Mouse (Mus musculus) erythroblast, adult 5-6 weeks (primary cell): ENCODE measurements around the gene Wwox. TPM values are rescaled to one million over a fixed set of nuclear protein-coding genes. Genes with fewer than 3 reads are reported as not detected.
"Not testable (repeated sequence)": the region's sequence is repeated elsewhere in the genome, so short reads cannot be mapped to it uniquely, and the experiment has no call there.

Experiments
- ATAC-seq: replicated peaks from 2 replicates; pipeline ENCODE4 v1.8.0; 2016; ENCODE audit warnings: moderate number of reproducible peaks, mild to moderate bottlenecking, moderate TSS enrichment, inconsistent platforms; ENCODE audit not compliant: poor library complexity, low FRiP score, severe bottlenecking
- total RNA-seq, 2 experiments: library from RNA; stranded (forward) in 1 of 2; stranded (reverse) in 1 of 2; fragments of 150-400 nt in 1 of 2; fragments of 200-764, 138-1000 nt in 1 of 2; gene quantifications; 2 replicates each; pipeline versions ENCODE4 v1.2.3 to v1.2.4; 2015 to 2017; ENCODE audit warnings: low replicate concordance in 2 of 2

Gene Wwox
- total RNA-seq, 2 experiments from 2014 or later, result 4.3 to 4.6 TPM

- ATAC-seq, result no peak
Observed at GRCm38 (mm10) chr8:114821543-114821942, 382.1 kb downstream of the Wwox start.

- ATAC-seq, result no peak
Observed at GRCm38 (mm10) chr8:114825460-114825859, 386.0 kb downstream of the Wwox start.

- no peak for ATAC-seq
Observed at GRCm38 (mm10) chr8:114826991-114827390, 387.5 kb downstream of the Wwox start.

- ATAC-seq, result not testable (repeated sequence)
Observed at GRCm38 (mm10) chr8:114827810-114828209, 388.4 kb downstream of the Wwox start.

GRCm38 (mm10) chr8:114831595-114831994 lies 392.1 kb downstream of the Wwox start:
- ATAC-seq, result no peak

- no peak for ATAC-seq
Observed at GRCm38 (mm10) chr8:114832251-114832774, 392.9 kb downstream of the Wwox start.

- no peak for ATAC-seq
Observed at GRCm38 (mm10) chr8:114834730-114835129, 395.3 kb downstream of the Wwox start.

GRCm38 (mm10) chr8:114839998-114840397 lies 400.5 kb downstream of the Wwox start:
- no peak for ATAC-seq

- no peak for ATAC-seq
Observed at GRCm38 (mm10) chr8:114847666-114848065, 408.2 kb downstream of the Wwox start.

GRCm38 (mm10) chr8:114849461-114849860 lies 410.0 kb downstream of the Wwox start:
- no peak for ATAC-seq

- ATAC-seq, result no peak
Observed at GRCm38 (mm10) chr8:114850014-114850870, 410.8 kb downstream of the Wwox start.

GRCm38 (mm10) chr8:114853765-114854164 lies 414.3 kb downstream of the Wwox start:
- ATAC-seq, result no peak

- ATAC-seq, result no peak
Observed at GRCm38 (mm10) chr8:114855833-114856232, 416.4 kb downstream of the Wwox start.

GRCm38 (mm10) chr8:114865911-114866310 lies 426.5 kb downstream of the Wwox start:
- no peak for ATAC-seq

GRCm38 (mm10) chr8:114869321-114869720 lies 429.9 kb downstream of the Wwox start:
- no peak for ATAC-seq

- no peak for ATAC-seq
Observed at GRCm38 (mm10) chr8:114870410-114870809, 431.0 kb downstream of the Wwox start.

- no peak for ATAC-seq
Observed at GRCm38 (mm10) chr8:114872491-114872890, 433.0 kb downstream of the Wwox start.

GRCm38 (mm10) chr8:114875161-114875560 lies 435.7 kb downstream of the Wwox start:
- no peak for ATAC-seq

GRCm38 (mm10) chr8:114876161-114876611 lies 436.7 kb downstream of the Wwox start:
- no peak for ATAC-seq

- ATAC-seq, result no peak
Observed at GRCm38 (mm10) chr8:114876696-114877206, 437.3 kb downstream of the Wwox start.

- ATAC-seq, result no peak
Observed at GRCm38 (mm10) chr8:114877234-114877633, 437.8 kb downstream of the Wwox start.
